Mouse (Mus musculus) ovary, postnatal 36 days (tissue): ENCODE measurements at regions not wholly inside any gene's neighbourhood (a gene's known extent, or its start where the extent isn't known, plus 50 kb on each side); places are given as distances from the start of the nearest gene placed in this dataset.

Source experiments
- DNase-seq: peaks from one replicate; pipeline ENCODE4 v3.0.0; 2022; ENCODE audit warnings: low spot score, mixed read lengths

DNA sequence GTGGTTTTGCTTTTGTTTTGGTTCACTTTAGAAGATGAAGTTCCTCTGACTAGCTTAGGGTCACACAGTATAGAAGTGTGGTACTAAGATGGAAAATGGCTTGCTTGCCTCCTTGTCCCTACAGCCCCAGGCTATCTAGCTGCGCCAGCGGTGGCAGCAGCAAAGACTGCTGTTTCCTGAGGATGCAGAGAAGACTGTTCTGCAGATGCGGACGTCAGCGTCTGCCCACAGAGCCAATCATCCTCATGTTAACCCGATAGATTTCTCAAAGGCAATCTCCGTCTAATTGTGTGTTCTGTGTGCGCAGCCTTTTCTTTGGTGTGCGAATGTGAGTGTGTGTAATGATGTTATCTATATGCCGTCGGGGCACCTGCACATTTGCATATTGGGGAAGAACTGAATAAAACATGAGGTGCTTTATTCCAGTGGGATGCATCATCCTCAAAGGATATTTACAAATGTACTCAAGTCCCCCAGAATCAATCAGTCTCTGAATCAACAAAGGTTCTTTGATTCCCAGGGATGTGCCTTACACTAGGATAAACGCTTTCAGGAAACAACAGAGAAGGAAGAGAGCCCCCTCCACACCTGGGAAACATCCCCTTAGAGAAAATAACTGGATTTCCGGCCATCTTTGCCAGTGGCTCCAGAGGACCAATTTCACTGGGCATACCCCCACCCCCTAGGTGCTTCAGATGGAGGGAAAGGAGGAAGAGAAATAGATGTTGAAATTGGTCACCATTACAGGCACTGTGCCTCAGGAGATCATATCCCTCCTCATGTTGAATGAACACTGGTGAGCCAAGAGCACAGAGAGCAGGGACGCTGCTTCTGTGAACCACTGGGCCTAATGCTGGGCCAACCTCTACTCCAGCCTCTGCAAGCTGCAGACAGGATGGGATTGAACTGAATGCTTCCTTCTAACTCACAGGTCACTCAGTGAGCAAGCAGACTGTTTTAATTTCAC, 409.7 kb upstream of the Plxna2 start:
- DNase-seq, result no peak

DNA sequence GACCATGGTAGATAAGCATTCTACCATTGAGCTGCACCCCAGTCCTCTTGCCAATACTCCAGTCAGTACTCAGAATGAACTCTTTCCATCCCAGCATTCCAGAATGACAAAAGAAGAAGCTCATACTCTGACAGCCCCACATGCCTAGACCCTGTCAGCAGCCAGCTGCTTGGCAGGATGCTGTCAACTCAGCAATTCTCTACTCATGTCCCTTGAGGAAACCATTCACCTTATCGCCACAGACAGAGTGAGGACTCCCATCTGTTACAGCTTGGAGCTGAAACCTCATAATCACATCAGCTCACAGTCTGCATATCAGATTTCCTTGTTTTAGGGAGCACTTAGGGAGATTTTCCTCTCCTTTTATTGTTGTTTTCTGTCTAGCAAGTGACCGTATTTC, 420.5 kb upstream of the Plxna2 start:
- DNase-seq, result no peak

GRCm38 (mm10) chr1:194182293-194182692, 435.7 kb upstream of the Plxna2 start:
- DNase-seq, result no peak

DNA sequence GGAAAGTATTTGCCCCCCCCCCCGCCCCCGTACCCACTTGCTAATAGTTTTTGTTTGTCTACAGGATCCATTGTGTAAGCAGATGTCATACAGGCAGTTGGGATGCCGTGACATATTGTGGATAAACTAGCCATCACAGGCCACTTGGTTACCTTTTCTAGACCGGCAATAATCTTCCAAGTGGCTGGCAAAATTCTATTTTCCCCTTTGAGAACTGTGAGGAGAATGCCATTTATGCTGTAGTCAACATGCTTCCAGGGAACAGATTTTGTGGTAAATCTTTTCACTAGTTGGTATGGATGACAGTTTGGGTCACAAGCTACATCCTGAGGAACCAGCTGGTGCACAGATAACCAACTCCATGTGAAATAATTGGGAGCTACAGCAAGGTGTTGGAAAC, 456.5 kb upstream of the Plxna2 start:
- no peak for DNase-seq

- DNase-seq, result no peak
Observed at GRCm38 (mm10) chr1:194160761-194161461, 457.1 kb upstream of the Plxna2 start.

DNA sequence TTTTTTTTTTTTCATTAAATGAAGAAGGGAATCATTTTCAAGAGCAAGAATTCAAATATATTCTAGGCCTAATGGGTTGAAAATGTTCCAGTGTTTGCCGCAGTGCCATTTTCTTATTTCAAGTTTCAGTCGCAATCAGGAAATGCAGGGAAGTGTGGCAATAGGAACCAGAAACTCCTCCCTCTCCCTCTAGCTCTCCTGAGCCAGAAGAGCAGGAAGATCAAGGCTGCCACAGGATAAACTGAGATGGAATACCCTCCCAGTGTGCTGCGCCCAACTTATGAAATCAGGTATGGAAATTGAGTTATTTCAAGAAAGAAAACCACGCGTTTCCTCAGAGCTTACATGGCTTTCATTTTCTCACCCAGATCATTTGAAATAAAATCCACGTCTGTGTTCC, 460.8 kb upstream of the Plxna2 start:
- no peak for DNase-seq

GRCm38 (mm10) chr1:194148416-194149364, 469.3 kb upstream of the Plxna2 start:
- DNase-seq, result no peak

DNA sequence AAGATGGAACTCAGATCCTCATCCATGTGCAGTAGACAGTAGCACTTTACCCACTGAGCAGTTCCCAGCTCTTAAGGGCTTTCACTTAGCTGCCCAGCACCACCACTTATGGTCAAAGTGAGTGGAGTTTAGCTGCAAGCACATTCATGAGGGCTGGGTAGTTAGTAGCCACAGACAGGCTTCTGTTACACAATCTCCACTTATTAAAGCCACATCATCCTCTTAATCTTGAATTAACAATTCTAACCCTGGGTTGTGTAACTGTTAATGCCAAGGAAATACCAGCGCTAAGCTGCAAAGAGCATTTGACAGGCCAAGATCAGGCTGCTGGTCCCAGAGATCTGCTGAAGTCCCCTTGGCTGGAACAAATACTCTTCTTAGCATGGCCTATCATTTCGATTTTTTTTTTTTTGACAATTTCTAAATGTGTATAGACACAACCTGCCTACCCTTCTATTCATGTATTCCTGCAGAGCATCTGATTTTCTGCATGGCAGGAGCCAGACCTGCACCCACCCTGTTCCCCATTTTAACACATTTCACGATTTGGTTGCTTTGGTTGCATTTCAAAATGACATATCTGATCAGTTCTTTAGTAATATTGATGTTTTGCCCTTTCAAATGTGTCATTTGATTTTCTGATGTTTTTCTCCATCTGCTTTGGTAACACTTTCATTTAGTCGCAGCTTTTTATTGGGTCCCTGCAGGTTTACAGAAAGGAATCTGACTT, 500.2 kb upstream of the Plxna2 start:
- DNase-seq, result no peak

DNA sequence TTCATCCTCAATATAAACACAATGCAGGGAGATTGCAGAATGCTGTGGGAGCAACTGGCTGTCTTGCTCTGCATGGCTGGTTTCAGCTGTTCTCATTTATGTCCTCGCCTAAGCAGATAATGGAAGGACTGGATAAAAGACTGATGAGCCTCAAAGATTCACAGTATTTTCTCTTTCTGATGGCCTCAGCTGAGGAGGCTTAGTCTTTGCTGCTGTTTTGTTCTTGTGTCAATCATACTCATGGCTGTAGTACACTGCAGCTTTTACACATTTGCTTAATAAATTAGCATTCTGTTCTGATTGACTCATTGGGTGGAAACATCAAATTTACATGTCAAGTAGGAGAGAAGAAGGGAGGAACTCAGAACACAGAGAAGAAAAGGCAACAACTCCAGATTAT, 503.6 kb upstream of the Plxna2 start:
- no peak for DNase-seq

GRCm38 (mm10) chr1:194111931-194112330, 506.1 kb upstream of the Plxna2 start:
- DNase-seq, result no peak

GRCm38 (mm10) chr1:194109172-194110071, 508.6 kb upstream of the Plxna2 start:
- DNase-seq, result no peak

GRCm38 (mm10) chr1:194108132-194108531, 509.9 kb upstream of the Plxna2 start:
- no peak for DNase-seq

DNA sequence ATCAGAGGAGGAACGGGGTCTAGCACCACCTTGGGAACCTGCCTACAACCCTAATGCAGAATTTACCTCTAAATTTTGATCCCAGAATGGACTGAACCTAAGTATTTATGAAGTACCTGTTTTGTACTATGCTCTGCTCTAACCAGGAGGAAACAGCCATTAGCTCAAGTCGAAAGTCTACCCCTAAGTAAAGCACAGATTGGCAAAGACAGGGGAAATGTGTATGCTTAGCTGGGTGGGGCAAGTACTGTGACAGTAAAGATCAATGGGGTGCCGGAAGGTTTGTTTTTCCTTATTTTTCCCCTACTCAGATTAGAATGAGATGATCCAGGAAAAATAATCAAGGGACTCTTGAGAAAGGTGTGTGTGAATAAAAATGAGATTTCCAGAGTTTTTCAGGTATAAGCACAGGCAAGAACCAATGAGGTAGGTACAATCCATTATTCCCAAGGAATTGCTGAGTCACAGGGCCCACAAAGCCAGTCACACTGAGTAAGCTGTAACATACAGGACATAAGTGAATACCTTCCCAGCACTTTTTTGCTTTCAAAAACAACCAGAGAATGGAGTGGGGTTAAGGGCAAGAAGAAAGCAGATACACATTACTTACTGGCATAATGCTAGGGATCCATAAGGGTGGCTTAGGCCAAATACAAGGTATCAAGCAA, 510.6 kb upstream of the Plxna2 start:
- DNase-seq, result no peak

DNA sequence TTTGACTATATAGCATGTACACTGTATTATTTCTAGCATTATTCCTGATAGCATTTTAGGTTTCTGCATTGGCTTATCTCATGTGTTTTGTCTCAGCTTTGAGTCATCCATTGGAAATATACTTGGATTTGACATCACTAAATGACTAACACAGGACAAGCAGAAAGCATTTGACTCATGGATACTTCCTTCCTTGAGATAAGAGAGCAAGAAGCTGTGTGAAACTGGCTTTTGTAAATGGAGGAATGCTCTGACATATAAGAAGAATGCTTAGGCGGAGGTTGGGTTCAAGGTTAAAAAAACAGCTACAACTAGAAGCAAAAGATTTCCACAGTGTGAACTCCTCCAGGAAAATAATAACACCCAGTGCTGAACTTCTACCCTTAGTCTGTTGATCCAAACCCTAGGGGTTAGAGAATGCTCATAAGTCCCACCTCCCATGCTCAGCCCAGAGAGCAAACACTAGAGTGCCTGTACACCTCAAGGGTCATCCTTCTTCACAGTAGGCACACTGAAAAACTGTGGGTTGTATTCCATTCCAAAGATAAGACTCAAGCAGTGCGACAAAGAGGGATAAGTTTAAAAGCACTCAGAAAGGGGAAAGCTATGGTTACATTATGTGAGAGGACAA, 528.0 kb upstream of the Plxna2 start:
- no peak for DNase-seq

DNA sequence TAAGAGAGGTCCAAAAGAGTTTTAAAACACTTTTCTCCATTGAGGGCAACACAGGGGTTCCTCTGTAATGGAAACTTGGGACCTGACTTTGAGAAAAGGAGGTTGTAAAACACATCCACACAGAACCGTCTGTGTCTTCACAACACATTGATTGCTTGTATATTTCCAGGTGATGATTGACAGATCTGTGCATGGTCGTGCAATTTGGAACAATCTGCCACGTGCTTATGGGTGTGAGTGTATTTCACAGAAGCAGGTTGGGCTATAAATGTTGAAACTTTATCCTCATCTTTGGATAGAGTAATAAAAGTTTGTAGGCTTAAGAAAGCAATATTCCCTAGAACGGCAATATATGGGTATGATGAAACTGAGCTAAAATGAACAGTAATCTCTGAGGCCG, 559.5 kb upstream of the Plxna2 start:
- DNase-seq, result no peak

DNA sequence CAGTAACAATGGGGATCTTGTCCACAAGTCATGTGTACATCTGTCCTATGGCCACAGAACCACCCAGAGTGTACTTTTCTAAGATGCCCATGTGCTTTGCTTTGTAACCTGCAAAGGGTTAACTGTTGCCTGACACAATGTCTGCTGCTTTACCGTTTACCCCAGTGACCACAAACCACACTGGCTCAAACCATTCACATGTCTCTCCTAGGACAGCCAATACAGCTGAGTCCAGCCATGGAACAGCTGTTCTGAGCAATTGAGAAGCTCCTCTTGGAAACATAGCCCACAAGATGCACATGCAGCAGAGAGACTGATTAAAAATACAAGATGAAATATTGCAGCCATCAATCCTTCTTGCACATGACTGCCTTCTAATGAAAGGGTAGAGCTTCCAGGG, 561.5 kb upstream of the Plxna2 start:
- no peak for DNase-seq

DNA sequence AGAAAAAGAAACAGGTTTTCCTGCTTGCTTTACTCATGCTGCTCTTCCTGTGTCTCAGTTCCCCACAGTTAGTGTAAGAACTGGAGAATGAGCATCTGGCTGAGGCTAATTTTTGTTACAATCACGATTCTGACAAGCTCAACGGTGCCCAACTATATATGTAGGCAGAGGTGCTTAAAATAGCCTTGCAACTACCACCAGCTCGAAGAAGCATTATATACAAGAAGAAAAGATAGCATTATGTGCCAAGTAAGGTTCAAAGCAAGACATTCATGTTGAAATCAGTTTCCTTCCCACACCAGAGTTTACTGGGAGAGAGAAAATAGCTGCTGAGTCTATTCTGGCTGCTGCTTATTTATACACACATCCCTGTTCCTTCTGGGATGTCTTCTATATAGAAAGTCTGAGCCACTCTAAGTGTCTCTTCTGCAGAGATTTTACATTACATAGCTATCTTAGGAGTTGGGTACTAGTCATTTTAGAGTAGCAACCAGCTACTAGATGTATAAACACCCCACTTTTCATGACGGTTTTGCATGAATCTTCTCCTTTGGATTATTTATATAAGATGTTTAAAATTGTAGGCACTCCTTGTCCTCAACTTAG, 568.2 kb upstream of the Plxna2 start:
- DNase-seq, result no peak

DNA sequence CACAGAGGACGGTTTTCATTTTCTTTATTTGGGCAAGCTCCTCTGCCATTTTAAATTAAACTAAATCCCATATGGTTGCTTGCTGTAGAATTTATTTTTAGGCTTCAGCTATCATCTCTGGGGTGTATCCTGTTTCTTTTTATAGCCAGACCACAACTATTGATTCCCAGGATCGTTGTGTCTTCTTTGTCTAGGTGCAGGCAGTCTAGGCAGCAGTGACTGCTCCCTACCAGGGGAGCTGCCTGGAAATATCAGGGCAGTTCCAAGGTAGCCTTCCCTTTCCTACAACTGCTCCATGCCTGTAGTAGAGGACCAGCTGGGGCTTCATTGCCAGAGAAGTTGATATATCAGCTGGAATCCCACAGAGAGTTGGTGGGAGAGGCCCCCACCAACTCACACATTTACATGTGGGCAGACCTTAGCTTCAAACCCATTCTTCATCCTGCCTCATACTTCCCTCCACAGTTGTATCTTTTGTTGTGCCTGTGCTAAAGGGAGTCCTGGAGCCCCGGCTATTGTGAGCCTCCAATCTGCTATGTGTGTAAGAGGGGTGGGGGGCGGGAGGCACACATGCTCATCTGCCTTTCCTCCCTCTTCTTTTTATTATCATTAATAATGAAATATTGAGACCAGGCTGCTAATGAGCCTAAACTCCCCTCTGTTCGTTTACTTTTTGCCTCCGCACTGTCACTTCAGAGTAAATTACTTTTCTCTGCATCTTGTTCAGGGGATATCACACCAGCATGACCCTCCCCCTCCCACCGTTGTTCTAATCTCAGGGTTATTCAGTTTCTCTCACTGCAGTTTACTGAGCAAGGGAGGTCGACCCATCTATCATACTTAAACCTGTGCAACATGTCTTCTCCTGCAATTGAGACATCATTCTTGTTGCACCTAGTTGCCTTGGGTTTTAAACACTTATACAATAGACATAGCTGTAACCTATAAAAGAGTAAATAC, 576.3 kb upstream of the Plxna2 start:
- DNase-seq, result no peak
